Mouse (Mus musculus) erythroblast, embryonic 14.5 days (primary cell): ENCODE results near the gene Pcnx4.

Experiments used
- GATA1 ChIP-seq: IDR thresholded peaks from 2 replicates; pipeline ENCODE4 v1.6.1; 2012; ENCODE audit warnings: low read length, inconsistent platforms, mixed read lengths
- TAL1 ChIP-seq: IDR thresholded peaks from 3 replicates; pipeline ENCODE4 v1.6.1; 2012; ENCODE audit warnings: low read length, inconsistent platforms, mixed read lengths

DNA sequence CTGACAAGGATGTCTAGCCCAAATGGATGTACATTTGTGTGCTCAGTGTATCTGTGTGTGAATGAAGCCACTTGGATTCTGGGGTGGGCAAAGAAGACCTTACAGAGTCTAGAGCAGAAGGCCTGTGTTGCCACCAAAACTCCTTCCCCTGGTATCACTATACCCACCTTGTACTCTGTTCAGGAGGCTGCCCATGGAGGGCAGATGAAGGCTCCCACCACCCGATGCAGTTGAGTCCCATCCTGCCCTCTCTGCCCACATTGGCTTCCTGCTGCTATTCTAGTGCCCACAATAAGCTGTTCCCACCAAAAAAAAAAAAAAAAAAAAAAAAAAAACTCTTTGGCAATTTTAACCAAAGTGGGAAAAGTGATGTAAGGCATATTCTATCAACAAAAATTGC, 85.3 kb downstream of the Pcnx4 start:
- TF ChIP-seq GATA1 (no peak), TAL1 (no peak)
